Mouse (Mus musculus): ENCODE results near the gene Il1f10. TPM values are rescaled to one million over a fixed set of nuclear protein-coding genes. Genes with fewer than 3 reads are reported as not detected.

Il1f10 gene
- polyA plus RNA-seq (2016; fragmentation: Nextera tagmentation; extraction: Ambion mirVana) = not detected in 2 replicates

DNA sequence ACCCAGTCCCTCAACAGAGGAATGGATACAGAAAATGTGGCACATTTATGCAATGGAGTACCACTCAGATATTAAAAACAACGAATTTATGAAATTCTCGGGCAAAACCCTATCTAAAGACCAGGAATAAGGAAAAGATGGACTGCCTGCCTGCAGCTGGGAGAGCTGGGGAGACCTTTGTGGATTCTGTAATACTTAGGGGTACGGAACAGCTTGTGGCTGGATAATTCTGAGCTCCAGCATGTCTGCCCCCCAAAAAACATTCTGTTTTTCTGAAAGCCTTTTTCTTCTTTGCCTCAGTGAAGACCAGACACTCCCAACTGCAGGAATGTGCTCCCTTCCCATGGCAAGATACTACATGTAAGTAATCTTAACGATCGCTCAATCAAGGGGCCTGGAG is at the start of gene Il1f10:
TSS of gene Il1f10 (plus strand) at position 301 of the 400 bp plus-strand sequence.
- Histone ChIP-seq H3K36me3 (replicated peaks) (no peaks in the 10 kb centered on the region), H3K27ac (no peak within 1 kb of the TSS), H3K4me3 (replicated peaks) (no peak within 1 kb of the TSS), H3K27me3 (0 out of 2 replicates have a peak, but pooled peaks cover 4% of the 10 kb centered on the region), H3K9me3 (no peaks in the 10 kb centered on the region), H3K4me1 (no peaks in the 10 kb centered on the region), H3K4me2 (no peak within 1 kb of the TSS), H3K9ac (no peak within 1 kb of the TSS)
- WGBS = 79% methylated on average over 5 of the region's 5 CpGs
- ATAC-seq (ENCODE audit: low FRiP score) = no peak

DNA sequence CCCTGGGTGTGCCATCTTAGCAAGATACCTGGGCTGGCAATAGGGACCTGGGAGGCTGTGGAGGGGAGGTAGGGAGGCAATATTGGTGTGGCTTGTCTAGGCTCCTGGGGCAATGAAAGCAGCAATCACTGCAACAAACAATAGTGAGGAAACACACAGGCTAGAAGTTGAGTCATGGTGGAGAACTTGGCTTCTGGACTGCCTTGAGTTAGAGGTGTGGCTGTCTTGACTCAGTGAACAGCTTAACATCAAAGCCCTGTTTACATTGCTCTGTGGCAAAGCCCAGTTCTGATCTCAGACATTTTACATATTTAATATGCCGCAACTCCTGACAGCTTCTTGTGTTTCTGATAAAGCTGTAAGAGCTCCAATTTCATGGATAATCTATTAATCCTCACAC is 23.5 kb upstream of the Il1f10 start:
- ATAC-seq (ENCODE audit: low FRiP score) = no peak
- Histone ChIP-seq H3K27me3 (no peaks in the 10 kb centered on the region), H3K36me3 (replicated peaks) (no peaks in the 10 kb centered on the region), H3K4me2 (no peak overlapping the region), H3K9me3 (no peaks in the 10 kb centered on the region), H3K4me3 (replicated peaks) (no peak overlapping the region), H3K9ac (no peak overlapping the region), H3K27ac (no peak overlapping the region), H3K4me1 (no peaks in the 10 kb centered on the region)
- WGBS = 96% methylated on average over 1 of the region's 1 CpGs

DNA sequence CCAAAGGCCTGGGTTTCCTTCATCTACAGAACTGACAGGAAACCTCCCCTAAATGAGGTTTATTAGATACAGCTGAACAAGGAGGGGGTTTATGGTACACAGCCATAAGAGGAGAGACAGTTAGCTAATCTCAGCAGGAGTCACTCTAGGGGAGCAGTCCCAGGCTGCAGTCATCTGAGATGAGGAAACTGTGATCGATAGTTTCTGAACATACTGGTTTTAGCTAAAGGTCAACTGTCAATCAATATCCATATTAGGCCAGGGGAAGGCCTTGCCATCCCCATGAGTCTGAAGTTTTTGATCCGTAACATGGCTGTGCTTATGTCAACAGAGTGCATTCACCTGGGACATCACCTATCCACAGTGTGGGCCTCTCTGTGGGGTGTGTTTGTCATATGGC is 17.4 kb upstream of the Il1f10 start:
- ATAC-seq (ENCODE audit: low FRiP score) = no peak
- Histone ChIP-seq H3K9me3 (no peaks in the 10 kb centered on the region), H3K27ac (no peak overlapping the region), H3K9ac (no peak overlapping the region), H3K36me3 (replicated peaks) (no peaks in the 10 kb centered on the region), H3K27me3 (no peaks in the 10 kb centered on the region), H3K4me1 (no peaks in the 10 kb centered on the region), H3K4me2 (no peak overlapping the region), H3K4me3 (replicated peaks) (no peak overlapping the region)
- WGBS = 89% methylated on average over 2 of the region's 2 CpGs

DNA sequence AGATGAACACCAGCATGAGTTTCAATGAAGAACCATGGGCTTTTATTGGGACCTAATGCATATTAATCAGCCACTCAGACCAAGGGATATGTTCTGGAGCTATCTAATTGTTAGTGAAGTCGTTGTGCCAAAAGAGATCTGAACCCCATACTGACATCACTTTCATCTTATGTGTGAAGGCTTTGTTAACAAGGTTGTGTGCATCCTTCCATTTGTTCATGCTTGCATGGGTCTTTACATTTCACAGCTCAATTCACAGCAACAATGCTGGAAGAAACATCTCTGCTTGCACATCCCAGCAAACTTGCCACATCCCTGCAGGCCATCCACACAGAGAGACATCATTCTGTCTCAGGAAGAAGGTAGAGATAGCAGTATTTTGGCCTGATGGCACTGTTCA is 15.8 kb upstream of the Il1f10 start:
- H3K4me1 ChIP-seq = no peaks in the 10 kb centered on the region
- H3K4me3 ChIP-seq (replicated peaks) = no peak overlapping the region
- H3K9ac ChIP-seq = no peak overlapping the region
- H3K27me3 ChIP-seq = no peaks in the 10 kb centered on the region
- H3K36me3 ChIP-seq (replicated peaks) = no peaks in the 10 kb centered on the region
- H3K9me3 ChIP-seq = no peaks in the 10 kb centered on the region
- no peak overlapping the region for H3K27ac ChIP-seq
- H3K4me2 ChIP-seq = no peak overlapping the region
- WGBS = 13% methylated on average over 1 of the region's 1 CpGs
- no peak; the same call in 1 of the 2 replicates for ATAC-seq (ENCODE audit: low FRiP score)

DNA sequence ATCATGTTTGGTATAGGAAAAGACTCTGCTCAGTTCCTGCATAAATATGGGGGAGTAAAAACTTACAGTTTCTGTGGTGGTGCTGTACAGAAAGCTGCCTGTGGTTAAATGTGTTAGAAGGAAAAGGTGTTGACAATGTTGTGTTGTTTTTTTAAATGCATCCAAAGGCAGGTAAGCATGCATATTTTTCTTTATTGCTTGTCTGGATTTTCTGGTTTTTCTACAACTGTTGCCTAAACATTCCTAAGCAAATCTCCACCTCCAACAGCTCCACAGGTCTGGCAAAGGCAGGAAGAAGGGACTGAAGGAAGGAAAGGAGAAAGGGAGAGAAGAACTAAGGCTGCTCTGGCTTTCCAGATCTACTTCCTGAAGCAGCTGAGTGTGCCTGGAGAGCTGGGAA is 14.3 kb upstream of the Il1f10 start, which contains the start of gene Il1f5:
TSS of gene Il1f5 (plus strand) at position 301 of the 400 bp plus-strand sequence.
- H3K4me2 ChIP-seq = no peak within 1 kb of the TSS
- no peak within 1 kb of the TSS for H3K27ac ChIP-seq
- H3K4me1 ChIP-seq = no peaks in the 10 kb centered on the region
- H3K9me3 ChIP-seq = no peaks in the 10 kb centered on the region
- ATAC-seq (ENCODE audit: low FRiP score) = no peak
- H3K27me3 ChIP-seq = no peaks in the 10 kb centered on the region
- H3K4me3 ChIP-seq (replicated peaks) = no peak within 1 kb of the TSS
- H3K9ac ChIP-seq = no peak within 1 kb of the TSS
- no peaks in the 10 kb centered on the region for H3K36me3 ChIP-seq (replicated peaks)

DNA sequence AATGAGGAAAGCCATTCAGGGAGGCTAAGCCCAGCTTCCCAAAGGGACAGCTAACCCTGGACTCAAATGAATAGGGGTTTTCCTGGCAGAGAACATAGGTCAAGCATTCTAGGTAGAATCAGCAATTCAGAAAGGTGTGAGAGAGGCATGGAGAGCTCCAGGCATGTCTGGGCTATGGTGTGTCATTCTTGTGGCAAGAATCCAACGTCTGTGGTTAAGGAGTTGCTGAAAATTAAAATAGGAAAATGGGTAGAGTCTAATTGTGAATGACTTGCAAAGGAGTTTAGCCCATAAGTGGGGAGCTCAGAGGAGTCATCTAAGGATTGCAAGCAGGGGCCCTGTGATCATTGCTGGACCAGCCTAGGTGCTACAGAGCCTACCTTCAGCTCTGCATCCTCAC is 3.6 kb downstream of the Il1f10 start:
- H3K27me3 ChIP-seq = 0 out of 2 replicates have a peak, but pooled peaks cover 4% of the 10 kb centered on the region

DNA sequence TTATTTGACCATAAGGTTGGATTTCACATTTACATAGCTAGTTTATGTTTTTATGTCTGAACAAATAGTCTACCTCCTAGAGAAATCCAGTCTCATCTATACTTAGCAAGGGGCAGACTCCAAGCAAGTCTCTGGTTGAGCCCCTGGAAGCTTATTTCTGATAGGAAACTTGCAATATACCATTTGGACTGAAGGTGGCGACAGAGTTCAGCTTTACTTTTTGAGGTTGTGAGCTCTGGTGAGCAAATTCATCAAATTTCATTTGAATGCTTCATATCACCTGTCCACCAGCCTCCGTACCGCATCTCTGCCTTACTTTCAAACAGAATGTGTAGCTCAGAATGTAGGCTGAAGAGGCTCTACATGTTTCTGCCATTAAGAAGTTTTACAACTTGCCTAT is 5.8 kb downstream of the Il1f10 start:
- Histone ChIP-seq H3K27ac (no peak overlapping the region), H3K4me2 (no peak overlapping the region), H3K4me3 (replicated peaks) (no peak overlapping the region), H3K36me3 (replicated peaks) (no peaks in the 10 kb centered on the region), H3K9me3 (no peaks in the 10 kb centered on the region), H3K9ac (no peak overlapping the region), H3K4me1 (no peaks in the 10 kb centered on the region), H3K27me3 (0 out of 2 replicates have a peak, but pooled peaks cover 4% of the 10 kb centered on the region)
- ATAC-seq (ENCODE audit: low FRiP score) = no peak
- 11% methylated on average over 3 of the region's 3 CpGs for WGBS

More for the DNA sequence above, 3.6 kb downstream of the Il1f10 start:
- H3K9me3 ChIP-seq = no peaks in the 10 kb centered on the region
- 45% methylated on average over 1 of the region's 1 CpGs for WGBS
- H3K4me2 ChIP-seq = no peak overlapping the region
- no peak for ATAC-seq (ENCODE audit: low FRiP score)
- H3K36me3 ChIP-seq (replicated peaks) = no peaks in the 10 kb centered on the region
- H3K9ac ChIP-seq = no peak overlapping the region
- no peaks in the 10 kb centered on the region for H3K4me1 ChIP-seq
- no peak overlapping the region for H3K4me3 ChIP-seq (replicated peaks)
- H3K27ac ChIP-seq = no peak overlapping the region

DNA sequence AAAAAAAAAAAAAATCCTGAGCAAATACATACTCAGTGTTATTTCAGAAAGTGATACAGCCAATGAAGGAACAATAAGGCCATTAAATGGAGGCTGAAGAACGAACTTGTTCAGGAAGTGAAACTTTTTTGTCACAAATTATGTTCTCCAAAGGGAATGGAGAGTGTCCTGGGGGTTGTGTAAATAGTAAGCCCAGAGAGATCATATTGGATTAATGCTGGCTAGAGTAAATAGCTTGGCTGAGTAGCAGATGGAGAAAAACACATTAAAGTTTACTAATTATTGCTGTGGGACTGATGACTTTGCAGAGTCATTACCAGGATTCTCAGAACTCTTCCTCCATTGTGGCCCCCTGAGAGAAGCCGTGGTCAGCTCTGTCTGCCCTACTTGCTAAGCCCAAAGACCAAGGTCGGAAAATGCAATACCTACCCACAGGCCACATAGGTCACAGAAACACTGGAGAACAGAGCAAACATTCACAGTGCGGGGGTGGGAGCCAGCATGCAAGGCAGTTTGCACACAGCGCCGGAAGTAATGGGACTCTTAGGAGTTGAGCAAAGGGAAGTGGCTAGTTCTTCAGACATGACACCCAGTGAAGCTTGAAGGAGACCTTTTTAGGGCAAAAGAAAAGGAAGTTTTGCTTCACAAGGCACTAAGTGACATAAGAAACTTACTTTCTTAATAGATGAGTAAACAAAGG is 20.5 kb downstream of the Il1f10 start:
- Histone ChIP-seq H3K27me3 (no peaks in the 10 kb centered on the region), H3K4me2 (no peak overlapping the region), H3K27ac (no peak overlapping the region), H3K4me1 (no peaks in the 10 kb centered on the region), H3K36me3 (replicated peaks) (no peaks in the 10 kb centered on the region), H3K4me3 (replicated peaks) (no peak overlapping the region), H3K9ac (no peak overlapping the region), H3K9me3 (no peaks in the 10 kb centered on the region)
- ATAC-seq (ENCODE audit: low FRiP score) = no peak
- WGBS = 78% methylated on average over 6 of the region's 6 CpGs

DNA sequence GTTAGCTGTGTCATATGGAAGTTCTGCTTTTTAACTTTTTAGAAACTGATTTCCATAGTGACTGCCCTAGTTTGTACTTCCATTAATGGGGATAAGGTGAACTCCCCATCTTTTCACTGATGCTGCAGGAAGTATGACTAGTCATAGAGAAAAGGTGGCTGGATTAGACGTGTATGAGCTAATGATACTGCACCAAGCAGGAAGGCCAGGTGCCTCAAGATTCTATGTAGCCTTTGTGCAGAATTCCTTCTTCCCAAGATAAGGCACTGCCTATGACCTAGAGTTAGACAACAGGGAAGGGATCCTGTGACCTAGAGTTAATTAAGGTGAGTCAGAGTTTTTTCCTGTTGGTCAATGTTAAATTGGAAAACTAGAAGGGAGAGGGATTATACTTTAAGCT is 25.9 kb downstream of the Il1f10 start:
- 80% methylated on average over 1 of the region's 1 CpGs for WGBS

DNA sequence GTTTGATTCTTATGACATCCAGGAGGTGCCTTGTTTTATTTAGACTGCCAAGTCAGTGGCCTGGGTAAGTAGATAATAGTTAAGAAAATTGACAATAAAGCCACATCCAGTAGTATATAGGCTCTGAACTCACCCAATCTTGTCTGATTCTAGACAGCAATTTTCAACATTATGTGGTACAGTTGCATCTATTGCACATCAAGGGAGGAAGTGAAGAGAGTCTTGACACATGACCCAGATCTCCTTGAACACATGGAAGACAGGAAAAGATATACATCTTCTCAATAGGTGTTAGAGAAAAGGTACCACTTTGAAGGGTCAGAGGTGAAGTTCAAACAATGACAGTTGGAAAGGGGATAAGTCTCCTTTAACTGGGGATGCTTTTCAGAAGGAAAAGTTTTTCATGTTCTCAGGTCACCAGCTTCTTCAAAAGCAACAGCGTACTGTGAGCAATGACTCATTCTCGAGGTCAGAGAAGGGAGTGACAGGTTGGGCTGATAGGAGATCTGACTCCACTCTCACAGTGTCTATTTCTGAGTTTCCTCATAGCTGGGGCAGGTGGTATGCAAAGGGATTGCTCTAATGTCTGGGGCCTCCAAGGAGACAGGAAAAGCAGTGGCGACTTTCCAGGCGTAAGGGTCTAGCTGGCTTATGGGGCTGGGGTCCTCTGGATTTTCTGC is 27.1 kb downstream of the Il1f10 start:
- Histone ChIP-seq H3K4me2 (no peak overlapping the region), H3K4me1 (no peaks in the 10 kb centered on the region), H3K9me3 (no peaks in the 10 kb centered on the region), H3K36me3 (replicated peaks) (no peaks in the 10 kb centered on the region), H3K27ac (no peak overlapping the region), H3K27me3 (no peaks in the 10 kb centered on the region), H3K4me3 (replicated peaks) (no peak overlapping the region), H3K9ac (no peak overlapping the region)
- WGBS = 94% methylated on average over 4 of the region's 4 CpGs
- no peak for ATAC-seq (ENCODE audit: low FRiP score)

More for the DNA sequence above, 25.9 kb downstream of the Il1f10 start:
- H3K4me1 ChIP-seq = no peaks in the 10 kb centered on the region
- no peaks in the 10 kb centered on the region for H3K9me3 ChIP-seq
- no peaks in the 10 kb centered on the region for H3K36me3 ChIP-seq (replicated peaks)
- H3K27ac ChIP-seq = no peak overlapping the region
- no peak overlapping the region for H3K4me3 ChIP-seq (replicated peaks)
- no peaks in the 10 kb centered on the region for H3K27me3 ChIP-seq
- no peak overlapping the region for H3K9ac ChIP-seq
- H3K4me2 ChIP-seq = no peak overlapping the region
- ATAC-seq (ENCODE audit: low FRiP score) = no peak

DNA sequence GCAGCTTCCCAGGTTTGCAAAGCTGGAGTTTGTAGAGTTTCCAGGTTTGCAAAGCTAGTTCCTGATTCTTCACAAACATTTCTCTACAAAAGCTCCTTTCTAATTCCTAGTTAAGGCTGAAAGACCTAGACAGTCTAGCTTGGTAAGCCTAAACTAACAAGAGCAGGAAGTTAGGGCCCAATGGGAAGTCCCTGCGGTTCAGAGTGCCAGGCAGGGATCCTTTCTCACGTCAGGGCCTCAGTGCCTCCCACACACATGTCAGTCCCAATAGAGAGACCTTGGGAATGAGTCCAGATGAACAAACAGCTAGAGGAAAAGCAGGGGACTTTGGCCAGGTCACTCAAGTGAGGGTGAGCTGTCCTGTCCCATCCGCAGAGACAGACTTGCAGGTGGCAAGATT is 44.3 kb downstream of the Il1f10 start:
- WGBS = 68% methylated on average over 3 of the region's 3 CpGs
- H3K4me1 ChIP-seq = no peaks in the 10 kb centered on the region
- no peaks in the 10 kb centered on the region for H3K27me3 ChIP-seq
- no peaks in the 10 kb centered on the region for H3K36me3 ChIP-seq (replicated peaks)
- no peak overlapping the region for H3K4me2 ChIP-seq
- H3K4me3 ChIP-seq (replicated peaks) = no peak overlapping the region
- no peak overlapping the region for H3K27ac ChIP-seq
- ATAC-seq (ENCODE audit: low FRiP score) = no peak
- H3K9me3 ChIP-seq = no peaks in the 10 kb centered on the region
- H3K9ac ChIP-seq = no peak overlapping the region

DNA sequence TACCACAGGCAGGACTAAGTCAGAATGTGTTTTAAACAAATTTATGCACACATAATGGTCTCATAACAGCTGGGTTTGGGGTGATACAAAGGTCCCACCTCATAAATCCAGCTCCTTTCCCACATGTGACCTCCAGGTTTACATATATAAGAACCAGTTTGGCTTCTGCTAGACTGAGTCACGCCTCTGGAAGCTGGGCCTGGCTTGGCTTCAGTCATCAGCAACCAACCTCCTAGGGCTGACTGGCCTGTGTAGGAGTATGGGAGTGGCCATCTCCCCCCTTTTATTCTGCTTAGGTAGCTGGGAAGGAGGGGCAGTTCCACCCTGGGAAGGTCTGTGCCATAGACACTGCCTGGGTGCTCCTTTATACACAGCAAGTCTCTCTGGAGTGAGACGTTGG is 45.5 kb downstream of the Il1f10 start, which contains the start of gene Il1rn:
TSS of gene Il1rn (plus strand) at position 309 of the 400 bp plus-strand sequence.
- H3K4me3 ChIP-seq (replicated peaks) = no peak within 1 kb of the TSS
- ATAC-seq (ENCODE audit: low FRiP score) = no peak
- no peak within 1 kb of the TSS for H3K4me2 ChIP-seq
- H3K36me3 ChIP-seq (replicated peaks) = no peaks in the 10 kb centered on the region
- 86% methylated on average over 2 of the region's 2 CpGs for WGBS
- no peaks in the 10 kb centered on the region for H3K9me3 ChIP-seq
- no peaks in the 10 kb centered on the region for H3K4me1 ChIP-seq
- no peak within 1 kb of the TSS for H3K27ac ChIP-seq
- no peak within 1 kb of the TSS for H3K9ac ChIP-seq
- H3K27me3 ChIP-seq = no peaks in the 10 kb centered on the region

Measured in forebrain, embryonic 12.5 days (tissue).